Mouse (Mus musculus): ENCODE results near the gene Ino80. TPM values are rescaled to one million over a fixed set of nuclear protein-coding genes. Genes with fewer than 3 reads are reported as not detected.

The Ino80 gene
- total and polyA plus RNA-seq, 2 experiments, result 3.7 to 9.9 TPM

DNA sequence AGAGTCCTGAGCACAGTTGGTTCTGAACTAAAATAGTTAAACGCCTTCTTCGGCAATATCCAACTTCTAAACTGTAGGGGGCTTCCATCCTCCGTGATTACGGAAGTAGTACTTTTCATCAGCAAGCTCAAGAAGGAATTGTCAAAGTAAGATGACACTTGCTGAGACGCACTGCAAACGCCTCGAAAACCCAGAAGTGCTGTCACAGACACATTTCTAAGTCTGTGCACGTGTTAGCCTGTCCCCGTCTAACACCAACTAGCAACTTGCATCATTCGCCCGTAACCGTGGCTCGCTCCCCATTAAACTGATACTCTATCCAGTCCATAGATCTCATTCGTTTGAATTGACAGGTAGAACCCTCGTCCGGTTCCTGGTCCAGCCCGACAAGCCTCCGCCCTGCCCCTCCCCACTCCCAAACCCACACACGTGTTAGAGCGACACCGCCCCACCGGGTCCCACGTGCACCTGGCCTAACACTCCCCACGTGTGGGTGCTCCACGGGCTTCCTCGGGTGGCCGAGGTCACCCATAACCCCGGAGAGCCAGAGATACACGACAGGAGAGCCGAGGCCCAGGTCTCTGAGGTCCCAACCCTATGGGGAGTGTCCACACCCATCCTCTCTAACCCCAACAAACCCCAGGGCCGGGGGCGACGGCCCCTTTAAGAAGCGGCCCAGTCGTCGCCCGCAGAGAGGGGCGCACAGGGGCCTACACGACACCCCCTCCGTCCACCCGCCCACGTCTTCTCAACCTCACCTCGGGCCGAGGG is 681 bp downstream of the Ino80 start:
- Histone ChIP-seq H3K4me1 (ENCODE audit: control insufficient read depth, insufficient read depth, low read length) (peaks cover 8% of the 10 kb centered on the region), H3K4me3 (ENCODE audit: insufficient read depth, low read depth, low read length) (peak overlapping the region; percentile 81), H3K36me3 (ENCODE audit: control insufficient read depth, insufficient read depth, low read length) (peaks cover 3% of the 10 kb centered on the region; the same call in 1 of the 2 replicates), H3K79me2 (ENCODE audit: control insufficient read depth, insufficient read depth, low read length) (peaks cover 9% of the 10 kb centered on the region; the same call in 1 of the 2 replicates), H3K27ac (replicated peaks; ENCODE audit: insufficient read depth, low read depth, low read length) (peak overlapping the region; percentile 95), H3K27me3 (ENCODE audit: control insufficient read depth, insufficient read depth, low read length) (no peaks in the 10 kb centered on the region), H3K9ac (ENCODE audit: low read depth, low read length) (peak overlapping the region; percentile 95)
- peak; percentile 76 for DNase-seq (ENCODE audit: extremely low read depth, low read depth, low spot score)
- TF ChIP-seq CTCF (IDR thresholded peaks at IDR 0.05; ENCODE audit: low read depth, low read length) (no peak), POLR2A (IDR thresholded peaks at IDR 0.05; ENCODE audit: extremely low read depth, insufficient read depth, low read length) (no peak)
- WGBS, result under 1% methylated on average over 41 of the region's 44 CpGs

DNA sequence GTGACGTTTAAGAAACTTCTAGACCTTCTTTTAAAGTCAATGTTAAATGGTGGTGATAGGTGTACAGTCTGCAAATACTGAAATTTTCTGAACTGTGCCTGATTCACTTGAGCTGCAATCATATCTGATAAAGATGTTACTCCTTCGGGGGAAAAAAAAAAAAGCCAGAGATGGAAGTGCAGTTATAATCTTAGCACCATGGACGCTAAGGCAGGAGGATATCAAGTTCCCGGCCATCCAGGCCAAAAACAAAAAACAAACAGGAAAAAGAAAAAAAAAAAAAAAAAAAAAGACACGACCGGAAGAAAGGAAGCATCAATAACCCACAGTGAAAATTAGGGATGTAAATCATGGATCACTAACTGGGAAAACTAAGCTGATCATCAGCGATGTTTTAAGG is 1.3 kb downstream of the Ino80 start:
- TF ChIP-seq CTCF (IDR thresholded peaks at IDR 0.05; ENCODE audit: low read depth, low read length), result no peak
- TF ChIP-seq POLR2A (IDR thresholded peaks at IDR 0.05; ENCODE audit: extremely low read depth, insufficient read depth, low read length), result no peak
- no peak for DNase-seq (ENCODE audit: extremely low read depth, low read depth, low spot score)
- no peak overlapping the region for H3K27ac ChIP-seq (replicated peaks; ENCODE audit: insufficient read depth, low read depth, low read length)
- H3K36me3 ChIP-seq (ENCODE audit: control insufficient read depth, insufficient read depth, low read length), result peaks cover 3% of the 10 kb centered on the region; the same call in 1 of the 2 replicates
- peaks cover 12% of the 10 kb centered on the region; the same call in 1 of the 2 replicates for H3K79me2 ChIP-seq (ENCODE audit: control insufficient read depth, insufficient read depth, low read length)
- no peak overlapping the region for H3K9ac ChIP-seq (ENCODE audit: low read depth, low read length)
- WGBS, result 13% methylated on average over 7 of the region's 7 CpGs
- H3K4me1 ChIP-seq (ENCODE audit: control insufficient read depth, insufficient read depth, low read length), result peaks cover 8% of the 10 kb centered on the region
- no peaks in the 10 kb centered on the region for H3K27me3 ChIP-seq (ENCODE audit: control insufficient read depth, insufficient read depth, low read length)
- peak overlapping the region; percentile 81; the same call in 1 of the 2 replicates for H3K4me3 ChIP-seq (ENCODE audit: insufficient read depth, low read depth, low read length)

DNA sequence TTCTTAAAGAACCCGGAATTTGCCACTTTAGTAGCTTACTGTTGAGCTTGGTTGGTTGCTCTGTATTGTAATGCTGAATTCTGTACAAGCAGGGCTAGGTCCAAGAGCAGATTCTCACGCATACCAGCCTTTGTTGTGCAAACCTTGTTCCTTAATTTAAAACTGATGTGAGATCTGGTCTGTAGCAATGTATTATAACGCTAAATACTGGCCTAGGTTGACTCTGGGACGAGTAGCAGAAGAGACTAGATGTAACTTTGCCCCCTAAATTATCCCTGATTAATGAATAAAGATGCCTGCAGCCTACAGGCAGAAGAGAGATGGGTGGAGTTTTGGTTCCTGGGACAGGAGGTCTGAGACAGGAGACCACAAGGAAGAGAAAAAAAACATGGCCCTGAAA is 13.5 kb downstream of the Ino80 start:
- peaks cover 6% of the 10 kb centered on the region; the same call in 1 of the 2 replicates for H3K79me2 ChIP-seq (ENCODE audit: control insufficient read depth, insufficient read depth, low read length)
- H3K4me3 ChIP-seq (ENCODE audit: insufficient read depth, low read depth, low read length), result no peak overlapping the region
- WGBS, result 60% methylated on average over 4 of the region's 4 CpGs
- H3K4me1 ChIP-seq (ENCODE audit: control insufficient read depth, insufficient read depth, low read length), result no peaks in the 10 kb centered on the region
- H3K27me3 ChIP-seq (ENCODE audit: control insufficient read depth, insufficient read depth, low read length), result no peaks in the 10 kb centered on the region
- no peak for DNase-seq (ENCODE audit: extremely low read depth, low read depth, low spot score)
- no peak overlapping the region for H3K9ac ChIP-seq (ENCODE audit: low read depth, low read length)
- TF ChIP-seq CTCF (IDR thresholded peaks at IDR 0.05; ENCODE audit: low read depth, low read length) (no peak), POLR2A (IDR thresholded peaks at IDR 0.05; ENCODE audit: extremely low read depth, insufficient read depth, low read length) (no peak)
- no peak overlapping the region for H3K27ac ChIP-seq (replicated peaks; ENCODE audit: insufficient read depth, low read depth, low read length)
- peaks cover 3% of the 10 kb centered on the region; the same call in 1 of the 2 replicates for H3K36me3 ChIP-seq (ENCODE audit: control insufficient read depth, insufficient read depth, low read length)

DNA sequence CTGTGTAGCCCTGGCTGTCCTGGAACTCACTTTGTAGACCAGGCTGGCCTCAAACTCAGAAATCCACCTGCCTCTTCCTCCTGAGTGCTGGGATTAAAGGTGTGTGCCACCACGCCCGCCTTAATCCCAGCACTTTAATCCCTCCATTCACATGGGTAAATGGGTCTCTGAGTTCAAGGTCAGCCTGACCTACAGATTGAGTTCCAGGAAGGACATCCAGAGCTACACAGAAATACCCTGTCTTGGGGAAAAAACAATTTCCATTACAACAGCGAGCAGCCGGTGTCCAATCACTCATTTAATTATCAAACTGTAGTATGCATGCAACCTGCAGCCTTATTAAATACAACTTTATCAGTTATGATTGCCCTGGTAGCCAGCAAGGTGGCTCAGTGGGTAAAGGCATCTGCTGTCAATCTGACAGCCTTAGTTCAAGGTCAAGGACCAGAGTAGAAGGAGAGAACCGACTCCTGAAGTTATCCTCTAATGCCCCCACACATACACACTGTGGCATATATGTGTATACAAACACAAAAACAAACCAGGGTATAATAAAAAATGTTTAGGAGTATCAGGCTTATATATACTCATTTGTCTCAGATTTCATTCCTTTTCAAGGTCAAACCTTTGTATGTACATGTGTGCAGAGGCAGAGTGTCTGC is 14.2 kb downstream of the Ino80 start:
- Histone ChIP-seq H3K9ac (ENCODE audit: low read depth, low read length) (no peak overlapping the region), H3K36me3 (ENCODE audit: control insufficient read depth, insufficient read depth, low read length) (peaks cover 3% of the 10 kb centered on the region; the same call in 1 of the 2 replicates), H3K27me3 (ENCODE audit: control insufficient read depth, insufficient read depth, low read length) (no peaks in the 10 kb centered on the region), H3K4me1 (ENCODE audit: control insufficient read depth, insufficient read depth, low read length) (no peaks in the 10 kb centered on the region), H3K27ac (replicated peaks; ENCODE audit: insufficient read depth, low read depth, low read length) (no peak overlapping the region), H3K4me3 (ENCODE audit: insufficient read depth, low read depth, low read length) (no peak overlapping the region), H3K79me2 (ENCODE audit: control insufficient read depth, insufficient read depth, low read length) (peaks cover 6% of the 10 kb centered on the region; the same call in 1 of the 2 replicates)
- 87% methylated on average over 5 of the region's 5 CpGs for WGBS
- no peak for DNase-seq (ENCODE audit: extremely low read depth, low read depth, low spot score)
- TF ChIP-seq POLR2A (IDR thresholded peaks at IDR 0.05; ENCODE audit: extremely low read depth, insufficient read depth, low read length), result no peak
- TF ChIP-seq CTCF (IDR thresholded peaks at IDR 0.05; ENCODE audit: low read depth, low read length), result no peak

DNA sequence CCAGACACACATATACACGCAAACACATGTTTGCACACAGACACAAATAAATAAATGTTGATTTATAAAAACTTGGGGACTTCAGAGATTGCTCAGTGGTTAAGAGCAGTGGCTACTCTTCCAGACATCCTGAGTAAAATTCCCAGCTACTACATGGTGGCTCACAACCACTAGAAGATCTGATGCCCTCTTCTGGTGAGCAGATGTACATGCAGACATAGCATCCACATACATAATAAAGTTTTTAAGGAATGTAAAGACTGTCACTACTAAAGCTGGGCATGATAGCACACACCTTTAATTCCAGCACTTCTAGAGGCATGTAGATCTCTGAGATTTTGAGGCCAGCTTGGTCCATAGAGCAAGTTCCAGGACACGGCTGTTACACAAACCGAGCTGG is 16.5 kb downstream of the Ino80 start:
- H3K27ac ChIP-seq (replicated peaks; ENCODE audit: insufficient read depth, low read depth, low read length), result no peak overlapping the region
- H3K9ac ChIP-seq (ENCODE audit: low read depth, low read length), result no peak overlapping the region
- TF ChIP-seq POLR2A (IDR thresholded peaks at IDR 0.05; ENCODE audit: extremely low read depth, insufficient read depth, low read length), result no peak
- no peak for TF ChIP-seq CTCF (IDR thresholded peaks at IDR 0.05; ENCODE audit: low read depth, low read length)
- H3K4me1 ChIP-seq (ENCODE audit: control insufficient read depth, insufficient read depth, low read length), result no peaks in the 10 kb centered on the region
- H3K36me3 ChIP-seq (ENCODE audit: control insufficient read depth, insufficient read depth, low read length), result peaks cover 11% of the 10 kb centered on the region
- no peaks in the 10 kb centered on the region; the same call in 1 of the 2 replicates for H3K79me2 ChIP-seq (ENCODE audit: control insufficient read depth, insufficient read depth, low read length)
- 98% methylated on average over 3 of the region's 3 CpGs for WGBS
- H3K27me3 ChIP-seq (ENCODE audit: control insufficient read depth, insufficient read depth, low read length), result no peaks in the 10 kb centered on the region
- H3K4me3 ChIP-seq (ENCODE audit: insufficient read depth, low read depth, low read length), result no peak overlapping the region
- DNase-seq (ENCODE audit: extremely low read depth, low read depth, low spot score), result no peak
